Mouse (Mus musculus) ES-Bruce4 (cell line): ENCODE results near the gene Krt78.

Source experiments
- CTCF ChIP-seq: IDR thresholded peaks from one replicate; pipeline ENCODE4 v1.8.1; 2011; ENCODE audit warnings: low read depth, low read length
- EP300 ChIP-seq: IDR thresholded peaks from 2 replicates; pipeline ENCODE4 v1.6.1; 2011; ENCODE audit warnings: low read depth, low read length; ENCODE audit not compliant: insufficient read depth
- POLR2A ChIP-seq: IDR thresholded peaks from one replicate; pipeline ENCODE4 v1.8.1; 2011; ENCODE audit warnings: low read length; ENCODE audit not compliant: insufficient read depth

- no peak for TF ChIP-seq EP300
- TF ChIP-seq CTCF, result no peak
- no peak for TF ChIP-seq POLR2A
These were observed 36.9 kb upstream of the Krt78 start for GRCm38 (mm10) chr15:101990946-101991345.
